Mouse (Mus musculus) thymus, adult 2 months (tissue): ENCODE results near the gene Myo1c. TPM values are rescaled to one million over a fixed set of nuclear protein-coding genes. Genes with fewer than 3 reads are reported as not detected.

ENCODE experiments used
- DNase-seq: peaks from one replicate; pipeline ENCODE4 v3.0.0; 2021
- H3K27ac ChIP-seq: fragments of 200-500 bp; 2 replicates; pipeline ENCODE4 v1.5.1; 2012; ENCODE audit warnings: low read length, control low read depth; ENCODE audit not compliant: control insufficient read depth, insufficient read depth
- H3K27me3 ChIP-seq: fragments of 200-500 bp; 2 replicates; pipeline ENCODE4 v1.6.1; 2012; ENCODE audit warnings: mild to moderate bottlenecking, low read length, moderate library complexity, mixed read lengths; ENCODE audit not compliant: control insufficient read depth, insufficient read depth
- H3K36me3 ChIP-seq: fragments of 200-500 bp; 2 replicates; pipeline ENCODE4 v1.6.1; 2012; ENCODE audit warnings: mild to moderate bottlenecking, low read length, moderate library complexity; ENCODE audit not compliant: control insufficient read depth, insufficient read depth
- H3K4me1 ChIP-seq: fragments of 200-500 bp; replicated peaks from 2 replicates; pipeline ENCODE4 v1.6.1; 2012; ENCODE audit warnings: low read length; ENCODE audit not compliant: control insufficient read depth, insufficient read depth
- H3K4me3 ChIP-seq: fragments of 200-500 bp; 2 replicates; pipeline ENCODE4 v1.5.1; 2012; ENCODE audit warnings: mild to moderate bottlenecking, low read length, control low read depth, moderate library complexity; ENCODE audit not compliant: control insufficient read depth, insufficient read depth
- CTCF ChIP-seq: fragments of 200-500 bp; IDR thresholded peaks from 2 replicates; pipeline ENCODE4 v1.5.1; 2012; ENCODE audit warnings: mild to moderate bottlenecking, control low read depth, low read length, moderate library complexity, borderline replicate concordance; ENCODE audit not compliant: control insufficient read depth, poor library complexity, insufficient read depth; ENCODE audit errors: extremely low read depth
- POLR2A ChIP-seq: fragments of 200-500 bp; IDR thresholded peaks from 2 replicates; pipeline ENCODE4 v1.6.1; 2012; ENCODE audit warnings: mild to moderate bottlenecking, low read length, control low read depth, moderate library complexity; ENCODE audit not compliant: control insufficient read depth, poor library complexity, insufficient read depth; ENCODE audit errors: extremely low read depth
- WGBS: fragments of 180-500 bp; shearing (Covaris S2); methylation state at CpG from one replicate; pipeline ENCODE4 v1.1.7; 2018; 5-methylcytosine and 5-hydroxymethylcytosine counted together
- polyA plus RNA-seq: library from polyadenylated mRNA; depleted of rRNA; stranded (reverse); fragments of >200 nt; gene quantifications from 2 replicates; pipeline ENCODE4 v1.2.3, GENCODE M21; 2012

Myo1c gene
- polyA plus RNA-seq, 1 experiment, result 90.2 TPM

GRCm38 (mm10) chr11:75666296-75666695, 16.0 kb downstream of the Myo1c start:
- H3K4me1 ChIP-seq, result peaks cover 9% of the 10 kb centered on the region; the same call in 1 of the 2 replicates
- H3K27ac ChIP-seq, result no peak overlapping the region
- DNase-seq, result no peak
- 95% methylated on average over 6 of the region's 6 CpGs for WGBS
- no peak overlapping the region for H3K4me3 ChIP-seq
- H3K27me3 ChIP-seq, result no peaks in the 10 kb centered on the region
- TF ChIP-seq POLR2A (no peak), CTCF (no peak)
- peaks cover 57% of the 10 kb centered on the region for H3K36me3 ChIP-seq

GRCm38 (mm10) chr11:75668621-75669020, 18.3 kb downstream of the Myo1c start:
- H3K27me3 ChIP-seq, result no peaks in the 10 kb centered on the region
- WGBS, result 29% methylated on average over 3 of the region's 3 CpGs
- peaks cover 9% of the 10 kb centered on the region; the same call in 1 of the 2 replicates for H3K4me1 ChIP-seq
- DNase-seq, result no peak
- H3K36me3 ChIP-seq, result peaks cover 62% of the 10 kb centered on the region
- no peak overlapping the region for H3K4me3 ChIP-seq
- H3K27ac ChIP-seq, result no peak overlapping the region
- TF ChIP-seq CTCF (no peak), POLR2A (no peak)

GRCm38 (mm10) chr11:75669176-75669852, 19.0 kb downstream of the Myo1c start:
- no peak for DNase-seq
- no peaks in the 10 kb centered on the region for H3K27me3 ChIP-seq
- H3K4me1 ChIP-seq, result peaks cover 9% of the 10 kb centered on the region; the same call in 1 of the 2 replicates
- peaks cover 61% of the 10 kb centered on the region for H3K36me3 ChIP-seq
- no peak overlapping the region for H3K4me3 ChIP-seq
- 78% methylated on average over 11 of the region's 11 CpGs for WGBS
- TF ChIP-seq POLR2A (no peak), CTCF (no peak)
- H3K27ac ChIP-seq, result no peak overlapping the region

GRCm38 (mm10) chr11:75669853-75670200, 19.5 kb downstream of the Myo1c start:
- H3K4me1 ChIP-seq, result peaks cover 9% of the 10 kb centered on the region; the same call in 1 of the 2 replicates
- WGBS, result 73% methylated on average over 12 of the region's 12 CpGs
- TF ChIP-seq CTCF (no peak), POLR2A (no peak)
- no peak for DNase-seq
- H3K27me3 ChIP-seq, result no peaks in the 10 kb centered on the region
- H3K27ac ChIP-seq, result no peak overlapping the region
- peaks cover 59% of the 10 kb centered on the region for H3K36me3 ChIP-seq
- H3K4me3 ChIP-seq, result no peak overlapping the region

- Histone ChIP-seq H3K27me3 (no peaks in the 10 kb centered on the region), H3K27ac (no peak overlapping the region), H3K4me3 (no peak overlapping the region), H3K4me1 (peaks cover 9% of the 10 kb centered on the region; the same call in 1 of the 2 replicates), H3K36me3 (peaks cover 48% of the 10 kb centered on the region)
- WGBS, result 97% methylated on average over 22 of the region's 22 CpGs
- TF ChIP-seq CTCF, result no peak
- no peak for TF ChIP-seq POLR2A
- DNase-seq, result no peak
These were observed 21.3 kb downstream of the Myo1c start for GRCm38 (mm10) chr11:75671426-75672180.

GRCm38 (mm10) chr11:75673411-75673810, 23.1 kb downstream of the Myo1c start:
- peaks cover 43% of the 10 kb centered on the region for H3K36me3 ChIP-seq
- H3K27ac ChIP-seq, result no peak overlapping the region

GRCm38 (mm10) chr11:75674875-75675274, 24.6 kb downstream of the Myo1c start:
- no peak for DNase-seq
- Histone ChIP-seq H3K4me1 (no peaks in the 10 kb centered on the region), H3K27ac (no peak overlapping the region), H3K27me3 (no peaks in the 10 kb centered on the region), H3K4me3 (no peak overlapping the region), H3K36me3 (peaks cover 33% of the 10 kb centered on the region)
- TF ChIP-seq POLR2A (no peak), CTCF (no peak)
- 95% methylated on average over 3 of the region's 3 CpGs for WGBS

More at GRCm38 (mm10) chr11:75673411-75673810, 23.1 kb downstream of the Myo1c start:
- DNase-seq, result no peak
- 93% methylated on average over 5 of the region's 5 CpGs for WGBS
- TF ChIP-seq POLR2A (no peak), CTCF (no peak)
- Histone ChIP-seq H3K4me3 (no peak overlapping the region), H3K4me1 (peaks cover 6% of the 10 kb centered on the region; the same call in 1 of the 2 replicates), H3K27me3 (no peaks in the 10 kb centered on the region)
